Mouse (Mus musculus): Measurements from ENCODE around the gene Atp5f1. TPM values are rescaled to one million over a fixed set of nuclear protein-coding genes. Genes with fewer than 3 reads are reported as not detected.

Atp5f1 gene
- polyA plus RNA-seq, 1 experiment from 2014 or later = 486 TPM

DNA sequence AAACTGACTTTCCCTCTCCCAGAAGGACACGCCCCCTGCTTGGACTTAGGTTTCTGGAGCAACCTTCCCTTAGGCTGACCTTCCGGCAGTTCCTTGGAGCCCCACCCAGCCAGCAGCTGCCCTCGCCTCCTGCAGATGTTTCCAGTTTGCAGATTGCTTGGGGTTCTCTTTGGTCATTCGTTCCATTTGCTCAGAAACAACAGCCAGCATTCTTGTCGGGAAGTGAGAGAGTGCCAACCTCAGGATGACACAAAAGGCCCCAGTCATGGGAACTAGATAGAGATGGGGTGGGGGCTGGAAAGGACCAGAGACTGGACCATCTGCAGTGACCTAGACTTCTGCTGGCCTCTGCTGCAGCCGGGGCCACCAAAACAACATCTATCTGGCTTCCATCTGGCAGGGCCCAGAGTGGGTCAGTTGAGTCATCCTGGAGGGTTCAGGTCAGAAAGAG, 65.9 kb downstream of the Atp5f1 start:
- Histone ChIP-seq H3K9me3 (no peaks in the 10 kb centered on the region), H3K27ac (no peak overlapping the region), H3K4me2 (no peak overlapping the region), H3K27me3 (replicated peaks) (no peaks in the 10 kb centered on the region), H3K4me3 (no peak overlapping the region), H3K36me3 (replicated peaks) (no peaks in the 10 kb centered on the region), H3K4me1 (no peaks in the 10 kb centered on the region), H3K9ac (no peak overlapping the region)
- 73% methylated on average over 6 of the region's 6 CpGs for WGBS
- no peak for ATAC-seq (replicated peaks)

Other genes starting within 250 kb of the Atp5f1 start
- gene Rap1a, start 158.8 kb downstream of the Atp5f1 start, polyA plus RNA-seq (2015; fragmentation: Nextera tagmentation; extraction: Ambion mirVana) = 63.4 and 68.6 TPM in 2 replicates
- gene Adora3, start 89.2 kb downstream of the Atp5f1 start, polyA plus RNA-seq (2015; fragmentation: Nextera tagmentation; extraction: Ambion mirVana) = 0.14 and 0.17 TPM in 2 replicates
- gene Tmigd3, start 89.2 kb downstream of the Atp5f1 start, polyA plus RNA-seq (2015; fragmentation: Nextera tagmentation; extraction: Ambion mirVana) = 0.18 TPM in 1 of 2 replicates, not detected in the other
- 0.34 and 0.38 TPM in 2 replicates for gene I830077J02Rik, start 27.4 kb downstream of the Atp5f1 start, polyA plus RNA-seq (2015; fragmentation: Nextera tagmentation; extraction: Ambion mirVana)
- gene Wdr77, start 730 bp downstream of the Atp5f1 start, polyA plus RNA-seq (2015; fragmentation: Nextera tagmentation; extraction: Ambion mirVana) = 100 and 101 TPM in 2 replicates
- gene Ovgp1, start 13.6 kb upstream of the Atp5f1 start, polyA plus RNA-seq (2015; fragmentation: Nextera tagmentation; extraction: Ambion mirVana) = 4.5 and 6.1 TPM in 2 replicates
- 6.1 and 6.2 TPM in 2 replicates for gene Pifo, start 54.5 kb upstream of the Atp5f1 start, polyA plus RNA-seq (2015; fragmentation: Nextera tagmentation; extraction: Ambion mirVana)
- gene Chil5, start 72.7 kb upstream of the Atp5f1 start, polyA plus RNA-seq (2015; fragmentation: Nextera tagmentation; extraction: Ambion mirVana) = 0.22 TPM in 1 of 2 replicates, not detected in the other
- gene Chia1, start 153.1 kb upstream of the Atp5f1 start, polyA plus RNA-seq (2015; fragmentation: Nextera tagmentation; extraction: Ambion mirVana) = 1.2 TPM in 2 replicates
- 0.10 TPM in 1 of 2 replicates, not detected in the other for gene Chil3, start 207.5 kb upstream of the Atp5f1 start, polyA plus RNA-seq (2015; fragmentation: Nextera tagmentation; extraction: Ambion mirVana)

Measured in midbrain, embryonic 15.5 days (tissue).